12 mouse cellular contexts compared by ENCODE assay signal in the genomic region with DNA sequence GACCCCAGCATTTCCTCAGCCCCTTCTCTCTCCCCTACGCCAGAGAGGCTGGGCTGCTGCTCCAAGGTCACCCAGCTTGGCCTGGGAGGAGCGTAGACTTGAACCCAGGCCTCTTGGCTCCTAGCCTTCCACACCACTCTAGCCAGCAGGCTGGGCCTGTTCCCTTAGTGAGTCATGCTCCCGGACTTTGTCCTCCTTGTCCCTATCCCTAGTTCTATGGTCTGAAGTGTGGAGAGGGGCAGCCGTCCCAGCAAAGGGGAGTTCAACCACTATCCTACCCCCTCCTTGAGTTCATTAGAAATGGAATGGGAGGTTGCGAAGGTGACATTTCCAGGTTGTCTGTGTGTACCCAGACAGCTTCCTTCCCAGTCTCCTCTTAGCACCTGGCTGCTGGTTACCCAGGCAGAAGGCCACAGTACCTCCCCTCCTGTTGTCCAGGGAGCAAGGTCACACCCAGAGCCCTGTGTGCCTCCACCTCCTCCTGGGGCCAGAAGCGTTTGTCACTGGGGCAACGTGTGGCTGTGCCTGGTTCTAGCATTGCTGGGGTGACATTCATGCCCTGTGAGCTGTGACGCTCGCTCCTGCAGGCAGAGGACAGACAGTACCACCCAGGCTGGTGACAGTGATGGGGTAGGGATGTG. TPM values are rescaled to one million over a fixed set of nuclear protein-coding genes. Genes with fewer than 3 reads are reported as not detected.
DNase-seq lines count a peak whose midpoint lies in the region; ATAC-seq lines count a peak whose summit lies in the region.
"Had no signal": no experiment of that assay in that cellular context is flagged by ENCODE, and none has a peak within 500 bp of the region (broad histone marks: within the 10 kb centered on the region; RNA-seq: fewer than 3 reads in every experiment).

No protein-coding gene starts in this region.

- 80% methylated on average over 9 of the region's 9 CpGs for WGBS in neural tube, embryonic 15.5 days
- WGBS in stomach, embryonic 15.5 days: 65% methylated on average over 9 of the region's 9 CpGs

- no peak for ATAC-seq in neural tube, embryonic 15.5 days (ENCODE audit: low FRiP score)
- no peak for ATAC-seq in stomach, embryonic 15.5 days (ENCODE audit: insufficient read depth, low FRiP score, low read depth)
- ATAC-seq: liver, embryonic 12.5 days; Patski had no signal

- H3K9me3 ChIP-seq in neural tube, embryonic 15.5 days (replicated peaks): no peaks in the 10 kb centered on the region
- H3K9me3 ChIP-seq in stomach, embryonic 15.5 days: no peaks in the 10 kb centered on the region
- H3K9me3 ChIP-seq: liver, embryonic 12.5 days had no signal

- no peaks in the 10 kb centered on the region for H3K36me3 ChIP-seq in neural tube, embryonic 15.5 days
- H3K36me3 ChIP-seq in stomach, embryonic 15.5 days: 0 out of 2 replicates have a peak, but pooled peaks cover under 1% of the 10 kb centered on the region

- no peak overlapping the region for H3K4me2 ChIP-seq in neural tube, embryonic 15.5 days
- no peak overlapping the region for H3K4me2 ChIP-seq in stomach, embryonic 15.5 days
- H3K4me2 ChIP-seq: liver, embryonic 12.5 days had no signal

- peaks cover 86% of the 10 kb centered on the region for H3K4me1 ChIP-seq in neural tube, embryonic 15.5 days
- H3K4me1 ChIP-seq in stomach, embryonic 15.5 days: peaks cover 98% of the 10 kb centered on the region

- H3K9ac ChIP-seq in neural tube, embryonic 15.5 days (replicated peaks): no peak overlapping the region
- H3K9ac ChIP-seq in stomach, embryonic 15.5 days: no peak overlapping the region
- H3K9ac ChIP-seq: liver, embryonic 12.5 days had no signal

- peak; percentile 80 for DNase-seq in adrenal gland, adult 2 months
- no peak for DNase-seq in adrenal gland, adult 18-20 months (ENCODE audit: low spot score in 2 of 2)
- DNase-seq in neural tube, embryonic 10.5 days (ENCODE audit: extremely low spot score, low spot score): no peak
- peak; percentile 76 for DNase-seq in kidney, adult 9 months
- DNase-seq in urinary bladder, postnatal 4 days (ENCODE audit: low spot score in 2 of 2): no peak
- DNase-seq in cerebellum, postnatal 4 days (ENCODE audit: low spot score in 2 of 2): no peak
- DNase-seq: midbrain, embryonic 14.5 days; right cerebral cortex, postnatal 14 days had no signal

- no peak overlapping the region for H3K4me3 ChIP-seq in neural tube, embryonic 15.5 days (replicated peaks)
- no peak overlapping the region for H3K4me3 ChIP-seq in stomach, embryonic 15.5 days (replicated peaks)
- H3K4me3 ChIP-seq: liver, embryonic 12.5 days had no signal

- peak overlapping the region; percentile 45; the same call in 1 of the 2 replicates for H3K27ac ChIP-seq in neural tube, embryonic 15.5 days (replicated peaks)
- peak overlapping the region; percentile 41; the same call in 1 of the 2 replicates for H3K27ac ChIP-seq in stomach, embryonic 15.5 days
- H3K27ac ChIP-seq: liver, embryonic 12.5 days had no signal

- no peaks in the 10 kb centered on the region for H3K27me3 ChIP-seq in neural tube, embryonic 15.5 days (replicated peaks)
- no peaks in the 10 kb centered on the region for H3K27me3 ChIP-seq in stomach, embryonic 15.5 days (replicated peaks)
- H3K27me3 ChIP-seq: Patski had no signal

RNA-seq across cellular contexts. Expression of gene Ahdc1, which starts 39.3 kb away (rescaled TPM):
- total RNA-seq in adrenal gland, adult 2 months (2021): 10 to 100 TPM; 64.3 to 88.3 TPM
- polyA plus RNA-seq in adrenal gland, adult 2 months (2012; rRNA removed): 78.1 and 88.7 TPM in 2 replicates
- total RNA-seq in adrenal gland, adult 18-20 months (2021): 10 to 100 TPM; 72.1 to 86.9 TPM
- polyA plus RNA-seq in neural tube, embryonic 15.5 days (2015; fragmentation: Nextera tagmentation; extraction: Ambion mirVana): 11.0 TPM in 2 replicates
- polyA plus RNA-seq in stomach, embryonic 15.5 days (2015; fragmentation: Nextera tagmentation; extraction: Ambion mirVana): 8.2 and 9.3 TPM in 2 replicates

Comparison
In these comparisons a context has a peak if more than half of its experiments do, and no peak if none do; other contexts are left out.
1. DNase-seq: peak in adrenal gland, adult 2 months (single experiment) and kidney, adult 9 months (single experiment); none in adrenal gland, adult 18-20 months (0 of 2), neural tube, embryonic 10.5 days (single experiment), urinary bladder, postnatal 4 days (0 of 2) and cerebellum, postnatal 4 days (0 of 2).